Mouse (Mus musculus) erythroid progenitor cell, adult 5-6 weeks (primary cell): ENCODE results near the gene Ank3. TPM values are rescaled to one million over a fixed set of nuclear protein-coding genes. Genes with fewer than 3 reads are reported as not detected.

Source experiments
- ATAC-seq: replicated peaks from 2 replicates; pipeline ENCODE4 v1.8.0; 2016; ENCODE audit warnings: moderate number of reproducible peaks, mild to moderate bottlenecking, moderate TSS enrichment, inconsistent platforms; ENCODE audit not compliant: poor library complexity, low FRiP score, severe bottlenecking
- total RNA-seq, 2 experiments: library from RNA; stranded (forward) in 1 of 2; stranded (reverse) in 1 of 2; fragments of 150-400 nt in 1 of 2; fragments of 186-747, 209-891 nt in 1 of 2; gene quantifications; 2 replicates each; pipeline versions ENCODE4 v1.2.3 to v1.2.4; 2015 to 2017; ENCODE audit warnings: low replicate concordance in 2 of 2

The Ank3 gene
- total RNA-seq, 2 experiments from 2014 or later, result not detected

GRCm38 (mm10) chr10:69601471-69601870 is 202.9 kb downstream of the Ank3 start:
- no peak for ATAC-seq

GRCm38 (mm10) chr10:69602711-69603110 is 204.1 kb downstream of the Ank3 start:
- no peak for ATAC-seq

GRCm38 (mm10) chr10:69604609-69605008 is 206.0 kb downstream of the Ank3 start:
- ATAC-seq, result no peak

- no peak for ATAC-seq
Measured at GRCm38 (mm10) chr10:69605211-69605610, 206.6 kb downstream of the Ank3 start.

- ATAC-seq, result no peak
Measured at GRCm38 (mm10) chr10:69607611-69608119, 209.1 kb downstream of the Ank3 start.

GRCm38 (mm10) chr10:69611314-69611713 is 212.7 kb downstream of the Ank3 start:
- ATAC-seq, result no peak

- no peak for ATAC-seq
Measured at GRCm38 (mm10) chr10:69611839-69612340, 213.3 kb downstream of the Ank3 start.

- ATAC-seq, result no peak
Measured at GRCm38 (mm10) chr10:69616953-69617352, 218.4 kb downstream of the Ank3 start.

- ATAC-seq, result no peak
Measured at GRCm38 (mm10) chr10:69617537-69618112, 219.1 kb downstream of the Ank3 start.

- no peak for ATAC-seq
Measured at GRCm38 (mm10) chr10:69620692-69621382, 222.3 kb downstream of the Ank3 start.

- no peak for ATAC-seq
Measured at GRCm38 (mm10) chr10:69627767-69628166, 229.2 kb downstream of the Ank3 start.

- no peak for ATAC-seq
Measured at GRCm38 (mm10) chr10:69628743-69629142, 230.2 kb downstream of the Ank3 start.

GRCm38 (mm10) chr10:69630802-69631388 is 232.3 kb downstream of the Ank3 start:
- ATAC-seq, result no peak

- no peak for ATAC-seq
Measured at GRCm38 (mm10) chr10:69632885-69633284, 234.3 kb downstream of the Ank3 start.

GRCm38 (mm10) chr10:69634891-69635290 is 236.3 kb downstream of the Ank3 start:
- no peak for ATAC-seq

GRCm38 (mm10) chr10:69635910-69636656 is 237.5 kb downstream of the Ank3 start:
- no peak for ATAC-seq

GRCm38 (mm10) chr10:69639138-69639537 is 240.6 kb downstream of the Ank3 start:
- ATAC-seq, result no peak

GRCm38 (mm10) chr10:69640617-69641016 is 242.0 kb downstream of the Ank3 start:
- no peak for ATAC-seq

GRCm38 (mm10) chr10:69643481-69643880 is 244.9 kb downstream of the Ank3 start:
- ATAC-seq, result no peak

GRCm38 (mm10) chr10:69643986-69644385 is 245.4 kb downstream of the Ank3 start:
- no peak for ATAC-seq
